Mouse (Mus musculus): ENCODE results near the gene Sesn2. TPM values are rescaled to one million over a fixed set of nuclear protein-coding genes. Genes with fewer than 3 reads are reported as not detected.
A peak's percentile ranks its signal among the peaks of the same experiment; 100 is the strongest.
"Not testable (repeated sequence)": the region's sequence is repeated elsewhere in the genome, so short reads cannot be mapped to it uniquely, and the experiment has no call there.

The Sesn2 gene
- 9.4 and 9.5 TPM in 2 replicates for polyA plus RNA-seq (2014; fragmentation: Nextera tagmentation; extraction: Ambion mirVana)

DNA sequence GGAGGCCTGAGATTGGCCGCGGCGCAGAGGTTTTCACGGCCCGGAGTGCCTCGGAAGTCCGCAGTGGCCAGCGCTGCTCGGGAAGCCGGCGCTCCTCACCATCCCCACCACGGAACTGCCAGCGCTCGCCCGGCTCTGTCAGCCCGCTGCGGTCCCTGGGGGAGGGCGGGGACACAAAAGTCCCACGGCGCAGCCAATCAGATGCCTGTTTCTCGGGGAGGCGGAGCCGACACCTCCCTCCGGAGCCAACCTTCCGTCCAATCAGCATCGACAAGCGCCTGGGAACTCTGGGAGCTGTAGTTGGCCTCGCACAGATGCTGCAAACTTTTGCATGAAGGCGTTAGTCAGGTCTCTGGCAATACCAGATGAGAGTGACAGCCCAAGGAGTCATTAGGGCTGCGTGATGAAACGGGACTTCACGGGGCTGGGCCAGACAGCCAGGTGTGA lies at the start of gene Sesn2:
Gene Sesn2 (minus strand): TSS at position 150 of the 447 bp plus-strand sequence.
- H3K4me1 ChIP-seq (replicated peaks; ENCODE audit: control insufficient read depth, insufficient read depth, low read length) = no peaks in the 10 kb centered on the region; the same call in 1 of the 2 replicates
- WGBS = under 1% methylated on average over 31 of the region's 32 CpGs

DNA sequence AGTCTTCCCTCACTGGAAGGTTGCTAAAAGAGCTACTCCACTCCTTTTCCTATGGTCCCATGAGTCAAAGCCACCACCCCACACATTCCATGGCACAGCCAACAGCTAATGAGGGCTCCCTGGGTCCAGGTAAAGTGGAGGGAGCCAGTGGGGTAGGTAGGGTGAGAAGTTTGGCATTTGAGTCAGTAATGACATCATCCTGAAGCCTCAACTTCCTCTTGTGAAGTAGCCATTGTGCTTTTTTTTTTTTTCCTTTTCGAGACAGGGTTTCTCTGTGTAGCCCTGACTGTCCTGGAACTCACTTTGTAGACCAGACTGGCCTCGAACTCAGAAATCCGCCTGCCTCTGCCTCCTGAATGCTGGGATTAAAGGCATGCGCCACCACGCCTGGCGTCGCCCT lies 45.2 kb upstream of the Sesn2 start:
- H3K9ac ChIP-seq (ENCODE audit: low read length); H3K4me3 ChIP-seq (ENCODE audit: low read depth, low read length); H3K27me3 ChIP-seq (ENCODE audit: control insufficient read depth, insufficient read depth, low read length); ATAC-seq (replicated peaks; ENCODE audit: low FRiP score); H3K27ac ChIP-seq (ENCODE audit: low read depth, low read length); H3K9me3 ChIP-seq (ENCODE audit: control insufficient read depth, low read length); DNase-seq (ENCODE audit: low spot score); H3K4me1 ChIP-seq (replicated peaks; ENCODE audit: control insufficient read depth, insufficient read depth, low read length); H3K36me3 ChIP-seq (ENCODE audit: control insufficient read depth, insufficient read depth, low read length); H3K4me2 ChIP-seq (ENCODE audit: low read depth, low read length, severe bottlenecking): not testable (repeated sequence)
- WGBS = 98% methylated on average over 7 of the region's 7 CpGs

More for the DNA sequence above, at the start of gene Sesn2:
- ATAC-seq (replicated peaks; ENCODE audit: low FRiP score) (peak; percentile 90), DNase-seq (ENCODE audit: low spot score) (peak; percentile 98)
- no peaks in the 10 kb centered on the region for H3K27me3 ChIP-seq (ENCODE audit: control insufficient read depth, insufficient read depth, low read length)
- H3K36me3 ChIP-seq (ENCODE audit: control insufficient read depth, insufficient read depth, low read length) = no peaks in the 10 kb centered on the region
- H3K9me3 ChIP-seq (ENCODE audit: control insufficient read depth, low read length) = no peaks in the 10 kb centered on the region
- H3K4me3 ChIP-seq (ENCODE audit: low read depth, low read length) = peak within 1 kb of the TSS; percentile 77
- peak within 1 kb of the TSS; percentile 76 for H3K4me2 ChIP-seq (ENCODE audit: low read depth, low read length, severe bottlenecking)
- peak within 1 kb of the TSS; percentile 70 for H3K9ac ChIP-seq (ENCODE audit: low read length)
- H3K27ac ChIP-seq (ENCODE audit: low read depth, low read length) = peak within 1 kb of the TSS; percentile 62

DNA sequence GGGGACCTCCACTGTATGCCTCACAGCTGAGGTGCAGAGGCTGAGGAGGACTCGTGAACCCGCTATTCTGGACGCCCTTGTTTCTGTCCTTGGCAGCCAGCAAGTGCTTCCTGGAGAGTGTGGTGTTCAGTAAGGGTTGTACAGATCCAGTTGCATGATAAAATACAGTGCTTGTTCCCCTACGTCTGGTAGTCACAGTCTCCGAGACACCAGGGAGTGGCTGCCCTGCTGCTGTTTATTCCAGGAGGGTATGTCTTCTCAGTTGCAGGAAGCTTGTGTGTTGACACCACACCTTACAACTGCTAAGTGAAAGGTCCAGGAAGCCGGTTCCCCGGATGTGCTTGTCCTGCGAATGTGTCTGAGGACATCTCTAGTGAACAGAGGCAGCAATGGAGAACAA lies 44.4 kb upstream of the Sesn2 start:
- Histone ChIP-seq H3K4me3 (ENCODE audit: low read depth, low read length) (no peak overlapping the region), H3K9ac (ENCODE audit: low read length) (no peak overlapping the region), H3K4me1 (replicated peaks; ENCODE audit: control insufficient read depth, insufficient read depth, low read length) (no peaks in the 10 kb centered on the region), H3K27ac (ENCODE audit: low read depth, low read length) (no peak overlapping the region), H3K9me3 (ENCODE audit: control insufficient read depth, low read length) (no peaks in the 10 kb centered on the region), H3K27me3 (ENCODE audit: control insufficient read depth, insufficient read depth, low read length) (no peaks in the 10 kb centered on the region), H3K36me3 (ENCODE audit: control insufficient read depth, insufficient read depth, low read length) (peaks cover 9% of the 10 kb centered on the region; the same call in 1 of the 2 replicates), H3K4me2 (ENCODE audit: low read depth, low read length, severe bottlenecking) (no peak overlapping the region)
- DNase-seq (ENCODE audit: low spot score) (no peak), ATAC-seq (replicated peaks; ENCODE audit: low FRiP score) (no peak)
- WGBS = 88% methylated on average over 8 of the region's 8 CpGs

DNA sequence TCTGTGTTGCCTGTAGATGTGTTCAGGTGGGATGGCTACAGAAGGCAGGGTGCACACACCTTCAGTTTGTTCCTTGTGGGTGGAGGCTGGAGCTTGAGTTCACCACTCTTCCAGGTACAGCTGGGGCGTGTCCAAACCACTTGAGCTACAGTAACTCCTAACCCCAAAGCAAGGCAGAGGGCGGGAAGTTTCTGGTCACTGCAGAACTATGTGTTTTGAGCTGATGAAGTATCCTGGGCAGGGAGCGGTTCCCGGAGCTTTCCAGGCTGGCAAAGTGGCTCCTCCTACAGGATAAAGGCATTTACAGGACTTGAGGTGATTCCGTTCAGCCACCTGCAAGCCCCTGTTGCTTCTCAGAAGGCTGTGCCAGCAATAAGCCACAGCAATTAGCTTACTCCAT lies 43.9 kb upstream of the Sesn2 start:
- H3K36me3 ChIP-seq (ENCODE audit: control insufficient read depth, insufficient read depth, low read length) = peaks cover 9% of the 10 kb centered on the region; the same call in 1 of the 2 replicates
- no peak overlapping the region for H3K4me3 ChIP-seq (ENCODE audit: low read depth, low read length)

DNA sequence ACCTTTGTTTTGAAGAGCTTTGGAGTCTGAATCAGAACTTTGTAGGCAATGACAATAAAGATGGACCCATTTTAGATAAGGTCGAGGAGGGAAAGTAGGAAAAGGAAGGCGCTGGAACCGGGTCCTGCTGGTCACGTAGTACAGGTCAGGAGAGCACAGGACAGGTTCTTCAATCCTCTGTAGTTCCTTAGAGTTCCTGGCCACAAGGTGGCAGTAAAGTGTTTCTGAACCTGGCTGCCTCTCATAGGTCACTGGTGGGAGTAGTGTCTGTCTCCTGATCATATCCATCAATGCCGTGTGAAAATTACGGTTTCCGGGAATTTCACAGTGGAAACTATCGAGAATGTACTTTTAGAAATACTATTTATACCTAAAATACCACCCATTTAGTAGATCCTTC lies 35.5 kb upstream of the Sesn2 start:
- WGBS = 56% methylated on average over 8 of the region's 8 CpGs
- ATAC-seq (replicated peaks; ENCODE audit: low FRiP score) = no peak

More for the DNA sequence above, 43.9 kb upstream of the Sesn2 start:
- no peaks in the 10 kb centered on the region for H3K27me3 ChIP-seq (ENCODE audit: control insufficient read depth, insufficient read depth, low read length)
- no peak overlapping the region; the same call in 1 of the 2 replicates for H3K9ac ChIP-seq (ENCODE audit: low read length)
- H3K4me2 ChIP-seq (ENCODE audit: low read depth, low read length, severe bottlenecking) = no peak overlapping the region
- DNase-seq (ENCODE audit: low spot score) = no peak
- WGBS = 80% methylated on average over 5 of the region's 5 CpGs
- no peak overlapping the region for H3K27ac ChIP-seq (ENCODE audit: low read depth, low read length)
- H3K9me3 ChIP-seq (ENCODE audit: control insufficient read depth, low read length) = no peaks in the 10 kb centered on the region
- H3K4me1 ChIP-seq (replicated peaks; ENCODE audit: control insufficient read depth, insufficient read depth, low read length) = no peaks in the 10 kb centered on the region
- ATAC-seq (replicated peaks; ENCODE audit: low FRiP score) = no peak

DNA sequence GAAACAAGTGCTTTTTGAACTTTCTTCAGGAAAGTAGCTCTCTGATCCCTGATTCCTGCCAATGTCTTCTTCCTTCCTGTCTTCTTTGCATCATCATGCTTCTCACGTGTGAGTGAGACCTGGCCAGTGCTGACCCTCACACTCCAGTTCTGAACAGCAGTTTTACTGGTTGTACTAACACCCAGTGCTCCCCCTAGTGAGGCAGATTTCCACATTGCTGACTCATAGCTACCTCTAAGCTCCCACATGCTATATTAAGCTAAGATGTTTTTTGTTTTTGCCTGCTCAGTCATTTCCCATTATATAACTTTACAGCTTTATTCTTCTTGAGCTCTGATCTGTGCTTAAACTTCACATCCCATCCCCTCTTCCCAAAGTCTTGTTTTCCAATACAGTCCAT lies 32.4 kb upstream of the Sesn2 start:
- Histone ChIP-seq H3K27me3 (ENCODE audit: control insufficient read depth, insufficient read depth, low read length) (no peaks in the 10 kb centered on the region), H3K9me3 (ENCODE audit: control insufficient read depth, low read length) (no peaks in the 10 kb centered on the region), H3K4me3 (ENCODE audit: low read depth, low read length) (no peak overlapping the region), H3K27ac (ENCODE audit: low read depth, low read length) (no peak overlapping the region), H3K9ac (ENCODE audit: low read length) (no peak overlapping the region), H3K4me1 (replicated peaks; ENCODE audit: control insufficient read depth, insufficient read depth, low read length) (no peaks in the 10 kb centered on the region), H3K36me3 (ENCODE audit: control insufficient read depth, insufficient read depth, low read length) (peaks cover 7% of the 10 kb centered on the region), H3K4me2 (ENCODE audit: low read depth, low read length, severe bottlenecking) (no peak overlapping the region)
- DNase-seq (ENCODE audit: low spot score) (no peak), ATAC-seq (replicated peaks; ENCODE audit: low FRiP score) (no peak)
- 81% methylated on average over 1 of the region's 1 CpGs for WGBS

More for the DNA sequence above, 35.5 kb upstream of the Sesn2 start:
- H3K9ac ChIP-seq (ENCODE audit: low read length) = no peak overlapping the region
- peak; percentile 69 for DNase-seq (ENCODE audit: low spot score)
- H3K4me3 ChIP-seq (ENCODE audit: low read depth, low read length) = no peak overlapping the region
- peaks cover 6% of the 10 kb centered on the region for H3K36me3 ChIP-seq (ENCODE audit: control insufficient read depth, insufficient read depth, low read length)
- H3K27ac ChIP-seq (ENCODE audit: low read depth, low read length) = no peak overlapping the region
- H3K9me3 ChIP-seq (ENCODE audit: control insufficient read depth, low read length) = no peaks in the 10 kb centered on the region
- no peaks in the 10 kb centered on the region for H3K4me1 ChIP-seq (replicated peaks; ENCODE audit: control insufficient read depth, insufficient read depth, low read length)
- no peak overlapping the region for H3K4me2 ChIP-seq (ENCODE audit: low read depth, low read length, severe bottlenecking)
- H3K27me3 ChIP-seq (ENCODE audit: control insufficient read depth, insufficient read depth, low read length) = no peaks in the 10 kb centered on the region

DNA sequence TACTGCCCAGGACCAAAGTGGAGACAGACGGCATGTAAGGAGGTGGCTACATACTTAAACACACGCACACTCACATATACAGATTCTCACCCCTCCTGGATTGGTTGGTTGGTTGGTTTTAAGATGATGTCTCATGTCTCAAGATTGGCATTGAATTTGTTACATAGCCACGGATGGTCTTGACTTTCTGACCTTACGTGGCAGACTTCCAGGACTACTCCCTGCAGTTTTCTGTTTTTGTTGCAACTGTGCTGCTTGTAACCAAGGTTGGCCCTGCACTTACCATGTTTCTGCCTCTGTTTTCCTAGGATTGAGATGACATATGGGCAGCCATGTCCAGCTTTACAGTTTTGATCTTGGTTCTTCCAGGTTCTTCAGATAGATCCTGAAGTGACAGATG lies 31.1 kb upstream of the Sesn2 start:
- H3K9ac ChIP-seq (ENCODE audit: low read length) = no peak overlapping the region
- 92% methylated on average over 4 of the region's 4 CpGs for WGBS
- no peak overlapping the region for H3K4me3 ChIP-seq (ENCODE audit: low read depth, low read length)
- H3K9me3 ChIP-seq (ENCODE audit: control insufficient read depth, low read length) = no peaks in the 10 kb centered on the region
- no peak overlapping the region for H3K27ac ChIP-seq (ENCODE audit: low read depth, low read length)
- no peak overlapping the region for H3K4me2 ChIP-seq (ENCODE audit: low read depth, low read length, severe bottlenecking)
- H3K36me3 ChIP-seq (ENCODE audit: control insufficient read depth, insufficient read depth, low read length) = peaks cover 7% of the 10 kb centered on the region
- ATAC-seq (replicated peaks; ENCODE audit: low FRiP score) (no peak), DNase-seq (ENCODE audit: low spot score) (no peak)
- H3K27me3 ChIP-seq (ENCODE audit: control insufficient read depth, insufficient read depth, low read length) = no peaks in the 10 kb centered on the region
- H3K4me1 ChIP-seq (replicated peaks; ENCODE audit: control insufficient read depth, insufficient read depth, low read length) = peaks cover under 1% of the 10 kb centered on the region; the same call in 1 of the 2 replicates

DNA sequence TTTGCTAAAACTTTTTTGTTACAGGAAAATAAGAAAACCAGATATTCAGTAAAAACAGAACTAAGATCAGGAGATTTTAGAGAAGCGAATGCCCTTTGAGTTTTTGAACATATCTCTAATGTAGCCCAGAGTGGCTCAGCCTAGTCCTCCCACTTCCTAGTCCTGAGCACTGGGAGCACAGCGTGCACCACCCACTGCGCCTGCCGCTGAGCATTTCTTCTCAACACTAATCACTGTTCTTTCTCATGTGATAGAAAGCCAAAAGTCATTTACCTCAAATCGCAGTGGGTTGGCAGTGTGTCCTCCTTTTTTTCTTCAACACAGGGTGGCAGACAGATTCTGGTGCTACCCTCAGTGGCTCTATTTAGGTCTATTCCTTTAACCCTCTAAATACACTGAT lies 29.2 kb upstream of the Sesn2 start:
- no peak for ATAC-seq (replicated peaks; ENCODE audit: low FRiP score)
- peaks cover 4% of the 10 kb centered on the region; the same call in 1 of the 2 replicates for H3K36me3 ChIP-seq (ENCODE audit: control insufficient read depth, insufficient read depth, low read length)
- peaks cover 2% of the 10 kb centered on the region; the same call in 1 of the 2 replicates for H3K4me1 ChIP-seq (replicated peaks; ENCODE audit: control insufficient read depth, insufficient read depth, low read length)
- no peak for DNase-seq (ENCODE audit: low spot score)
- no peaks in the 10 kb centered on the region for H3K27me3 ChIP-seq (ENCODE audit: control insufficient read depth, insufficient read depth, low read length)
- no peak overlapping the region for H3K4me3 ChIP-seq (ENCODE audit: low read depth, low read length)
- H3K27ac ChIP-seq (ENCODE audit: low read depth, low read length) = no peak overlapping the region
- H3K9me3 ChIP-seq (ENCODE audit: control insufficient read depth, low read length) = no peaks in the 10 kb centered on the region
- H3K9ac ChIP-seq (ENCODE audit: low read length) = no peak overlapping the region
- 93% methylated on average over 5 of the region's 5 CpGs for WGBS
- H3K4me2 ChIP-seq (ENCODE audit: low read depth, low read length, severe bottlenecking) = no peak overlapping the region

Measured in forebrain, embryonic 11.5 days (tissue).